Mouse (Mus musculus): ENCODE data around the gene Omd.
"Not testable (repeated sequence)": the region's sequence is repeated elsewhere in the genome, so short reads cannot be mapped to it uniquely, and the experiment has no call there.

The Omd gene

DNA sequence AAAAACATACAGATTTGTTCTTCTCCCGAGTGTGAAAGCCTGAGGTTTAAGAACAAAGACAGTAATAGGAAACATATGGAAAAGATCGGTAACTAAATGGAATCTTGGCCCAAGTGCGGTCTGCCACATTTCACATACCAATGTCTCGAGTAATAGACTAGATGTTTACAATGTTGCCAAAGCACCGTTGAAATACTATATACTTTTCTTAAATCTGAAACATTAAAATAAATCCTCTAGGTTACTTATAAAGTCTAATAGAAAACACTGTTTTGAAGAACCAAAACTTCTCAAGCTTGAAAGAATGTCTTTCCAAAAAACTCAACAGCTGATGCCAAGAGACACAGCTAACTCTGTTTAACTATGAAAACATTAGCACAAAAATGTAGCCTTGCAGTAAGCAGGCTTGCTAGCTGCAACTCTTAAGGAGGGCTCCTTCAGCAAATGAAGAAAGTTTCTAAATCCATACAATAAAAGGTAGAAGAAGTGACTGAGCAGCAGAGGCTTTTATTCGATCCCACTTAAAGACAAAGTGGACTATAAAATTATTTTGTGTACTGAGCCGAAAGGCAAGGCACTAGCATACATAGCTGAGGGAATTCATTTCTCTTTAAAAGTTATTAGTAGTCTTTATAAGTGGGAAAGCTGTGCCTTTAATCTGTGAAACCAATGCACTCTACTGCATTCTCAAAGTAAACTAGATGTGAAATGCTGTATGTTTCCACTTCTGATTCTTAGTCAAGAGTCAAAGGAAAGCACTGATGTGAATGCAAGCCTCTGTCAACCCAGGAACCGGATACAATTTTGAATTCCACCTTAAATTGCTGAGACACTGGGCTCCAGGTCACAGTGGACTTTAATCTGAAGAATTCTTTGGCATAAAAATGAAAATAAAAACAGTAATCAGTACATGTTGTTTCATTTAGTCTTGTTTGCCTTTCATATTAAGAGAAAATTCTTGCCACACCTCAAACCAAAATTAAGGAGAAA, at the start of gene Omd:
Gene Omd, plus strand, starts transcription at position 922 of the 990 bp plus-strand sequence.
- DNase-seq (ENCODE audit: low read depth), result peak; percentile 65

DNA sequence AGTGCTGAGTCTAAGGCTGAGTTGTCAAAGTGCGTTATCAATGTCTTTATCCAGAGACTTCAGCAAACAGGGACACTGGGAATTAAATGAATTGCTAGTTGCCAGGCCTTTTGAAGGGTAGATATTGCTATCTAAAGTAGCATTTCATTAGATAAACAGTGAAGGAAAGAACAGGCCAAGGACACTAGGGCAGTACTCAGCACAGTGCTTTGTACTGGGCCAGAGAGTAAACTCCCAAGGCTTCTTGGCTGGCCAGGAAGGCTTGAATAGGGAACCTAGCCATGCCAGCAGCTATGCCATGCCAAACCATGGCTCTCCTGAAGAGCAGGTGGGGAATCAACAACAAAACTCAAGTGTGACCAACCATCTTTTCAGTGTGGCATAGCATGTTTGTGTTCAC, 45.3 kb upstream of the Omd start:
- no peak for DNase-seq (ENCODE audit: low read depth)

DNA sequence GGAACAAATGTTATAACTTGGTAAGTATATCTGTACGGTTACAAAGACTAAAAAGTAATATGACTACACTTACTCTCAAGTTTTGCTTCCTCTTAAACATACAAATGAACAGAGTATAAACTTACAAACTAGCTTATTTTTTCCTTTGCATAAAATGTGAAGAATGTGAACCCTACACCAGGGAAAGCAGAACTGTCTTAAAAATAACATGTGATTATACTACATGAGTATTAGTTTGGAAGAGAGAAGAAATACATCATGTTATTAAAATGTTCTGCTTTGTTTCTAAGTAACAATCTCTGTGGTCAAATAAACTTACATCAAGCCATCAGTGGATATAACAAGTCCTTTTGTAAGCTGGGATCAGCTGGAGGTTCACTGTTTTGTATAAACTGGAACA, 43.6 kb upstream of the Omd start:
- DNase-seq (ENCODE audit: low read depth), result no peak

DNA sequence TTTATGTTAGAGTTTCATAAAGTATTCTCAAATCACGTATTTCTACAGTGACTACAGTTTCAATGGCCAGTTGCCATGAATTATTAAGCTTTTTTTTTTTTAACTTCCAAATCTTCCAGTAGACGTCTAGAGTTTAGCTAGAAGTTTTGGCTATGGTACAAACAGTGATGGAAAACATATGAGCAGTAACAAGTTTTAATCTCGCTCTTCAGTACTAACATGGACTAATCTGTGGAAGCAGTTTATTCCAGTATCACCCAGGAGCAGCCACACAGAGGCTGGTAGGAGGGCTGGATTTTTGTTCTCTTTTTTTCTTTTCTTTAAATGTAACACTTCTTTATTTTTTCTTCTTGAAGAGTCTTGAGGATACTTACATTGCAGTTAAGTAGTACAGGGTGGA, 38.0 kb upstream of the Omd start, which contains the start of gene Aspn:
Gene Aspn, plus strand, starts transcription at position 165 of the 400 bp plus-strand sequence.
- peak; percentile 66 for DNase-seq (ENCODE audit: low read depth)

DNA sequence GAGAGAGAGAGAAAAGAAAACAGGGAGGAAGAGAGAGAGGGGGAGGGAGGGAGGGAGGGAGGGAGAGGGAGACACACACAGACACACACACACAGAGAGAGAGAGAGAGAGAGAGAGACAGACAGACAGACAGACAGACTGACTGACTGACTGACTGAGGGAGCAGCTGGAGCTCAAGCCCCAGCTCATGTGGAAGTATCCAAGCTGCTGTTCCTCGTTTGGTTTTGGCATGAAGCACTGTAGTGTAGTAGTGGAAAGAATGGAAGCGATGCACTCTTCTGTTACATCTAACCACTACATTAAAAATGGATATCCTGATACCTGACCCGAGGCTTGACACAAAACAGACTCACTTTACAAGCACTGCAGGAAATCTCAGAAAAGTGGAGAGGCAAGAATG, 36.6 kb upstream of the Omd start:
- DNase-seq (ENCODE audit: low read depth), result no peak

DNA sequence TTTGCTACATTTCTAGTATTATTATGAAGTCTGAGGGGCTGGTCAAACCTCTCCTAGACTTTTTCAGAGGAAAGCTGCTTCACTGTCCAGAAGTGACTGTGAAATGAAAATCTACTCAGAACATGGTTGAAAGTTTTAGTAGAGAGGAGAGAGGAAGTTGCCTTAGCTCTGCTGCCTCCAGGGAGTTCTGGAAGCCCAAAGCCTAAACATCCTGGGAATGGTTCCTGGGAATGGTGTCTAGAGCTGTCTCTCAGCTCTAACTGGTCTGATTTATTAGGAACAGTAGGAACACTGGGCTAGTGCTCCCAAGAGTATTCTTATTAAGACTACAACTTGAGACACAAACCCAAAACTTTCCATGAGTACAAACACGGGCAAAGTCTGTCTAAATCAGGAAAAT, 35.7 kb upstream of the Omd start:
- DNase-seq (ENCODE audit: low read depth), result peak; percentile 64

DNA sequence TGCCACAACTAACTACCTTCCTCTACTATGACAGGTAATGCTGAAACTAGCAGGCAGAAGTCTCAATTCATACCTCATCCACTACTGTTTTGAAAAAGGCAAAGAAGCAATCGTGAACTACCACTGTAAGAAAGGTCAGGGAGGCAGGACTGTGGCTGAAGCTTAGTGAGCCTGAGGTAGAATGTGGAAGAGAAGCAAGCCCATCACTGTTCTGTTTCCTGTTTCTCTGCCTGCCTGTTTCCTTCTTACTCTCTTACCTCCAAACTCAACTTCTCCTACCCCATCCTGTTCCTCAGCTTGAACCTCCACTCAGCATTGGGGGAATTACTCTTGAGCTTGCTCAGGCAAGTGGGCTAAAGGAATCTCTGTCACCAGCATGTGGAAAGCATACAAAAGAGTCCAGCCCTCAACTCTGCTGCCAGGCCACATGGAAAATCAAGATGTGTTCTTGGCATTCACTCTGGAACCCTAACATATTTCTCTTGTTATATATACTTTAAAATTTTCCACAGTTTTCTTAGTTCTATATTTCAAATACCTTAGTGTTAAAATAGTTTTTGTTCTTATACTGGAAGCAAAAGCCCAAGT, 34.6 kb upstream of the Omd start:
- DNase-seq (ENCODE audit: low read depth), result no peak

DNA sequence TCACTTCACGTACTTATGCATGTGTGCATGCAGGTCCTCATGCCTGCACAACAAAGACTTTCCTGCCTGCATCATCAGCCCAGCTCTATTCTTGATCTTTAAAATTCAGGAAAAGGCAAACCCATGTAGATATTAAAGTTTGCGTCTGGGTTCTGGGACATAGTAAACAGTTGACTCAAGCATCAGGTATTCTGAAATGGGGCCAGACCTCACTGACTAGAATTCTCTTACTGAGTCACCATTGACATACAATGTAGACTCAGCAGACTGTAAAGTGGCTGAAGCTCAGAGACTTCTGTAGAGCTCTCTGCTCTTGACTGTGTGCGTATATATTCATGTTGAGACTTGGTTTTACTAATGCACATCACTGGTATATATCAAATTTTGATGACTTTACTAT, 32.6 kb upstream of the Omd start:
- DNase-seq (ENCODE audit: low read depth), result peak; percentile 82

DNA sequence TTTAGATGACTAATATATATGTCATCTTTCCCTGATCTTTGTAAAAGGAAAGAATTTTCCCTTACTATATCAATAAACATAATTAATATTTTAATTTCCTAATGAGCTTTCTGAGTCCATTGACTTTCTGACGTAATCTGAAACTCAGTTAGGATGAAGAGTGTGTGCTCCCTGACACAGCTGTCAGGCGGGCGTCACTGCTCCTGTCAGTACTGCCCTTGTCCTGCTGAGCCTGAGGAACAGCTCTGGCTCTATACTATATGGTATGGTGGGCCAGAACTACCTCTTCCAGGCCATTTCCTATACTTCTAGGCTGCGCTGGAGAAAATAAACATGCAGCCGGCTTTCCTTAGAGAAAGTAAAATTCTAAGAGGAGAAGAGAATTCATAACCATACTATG, 27.7 kb upstream of the Omd start:
- DNase-seq (ENCODE audit: low read depth), result no peak

DNA sequence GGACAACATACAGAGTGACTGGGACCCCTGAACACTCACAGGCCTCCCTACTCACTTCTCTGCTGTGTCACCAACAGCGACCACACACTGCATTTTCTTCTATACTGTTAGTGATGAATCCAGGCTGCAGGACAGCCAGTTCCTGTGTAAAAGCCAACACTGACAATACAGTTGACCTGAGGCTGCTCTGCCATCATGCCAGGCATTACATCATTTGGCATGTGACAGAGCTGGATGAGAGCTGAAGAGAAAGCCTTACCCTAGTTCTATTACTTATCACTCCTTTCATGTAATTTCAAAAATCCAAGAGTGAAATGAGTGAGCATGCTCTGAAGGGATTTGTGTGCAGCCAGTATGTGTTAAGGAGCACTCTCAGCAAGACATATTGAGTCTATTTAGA, 26.1 kb upstream of the Omd start:
- no peak for DNase-seq (ENCODE audit: low read depth)

DNA sequence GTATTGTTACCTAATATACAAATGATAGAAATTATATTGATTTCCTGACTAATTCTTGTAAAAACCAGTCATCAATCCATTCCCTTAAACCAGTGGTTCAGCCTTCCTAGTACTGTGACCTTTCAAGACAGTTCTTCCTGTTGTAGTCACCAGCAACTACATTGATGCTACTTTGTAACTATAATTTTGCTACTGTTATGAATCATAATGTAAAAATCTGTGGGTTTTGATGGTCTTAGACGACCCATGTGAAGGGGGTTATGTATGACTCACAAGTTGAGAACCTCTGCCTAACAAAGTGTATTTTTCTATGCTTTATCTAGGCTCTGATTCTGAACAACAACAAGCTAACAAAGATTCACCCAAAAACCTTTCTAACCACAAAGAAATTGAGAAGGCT, 25.3 kb upstream of the Omd start:
- DNase-seq (ENCODE audit: low read depth), result no peak

DNA sequence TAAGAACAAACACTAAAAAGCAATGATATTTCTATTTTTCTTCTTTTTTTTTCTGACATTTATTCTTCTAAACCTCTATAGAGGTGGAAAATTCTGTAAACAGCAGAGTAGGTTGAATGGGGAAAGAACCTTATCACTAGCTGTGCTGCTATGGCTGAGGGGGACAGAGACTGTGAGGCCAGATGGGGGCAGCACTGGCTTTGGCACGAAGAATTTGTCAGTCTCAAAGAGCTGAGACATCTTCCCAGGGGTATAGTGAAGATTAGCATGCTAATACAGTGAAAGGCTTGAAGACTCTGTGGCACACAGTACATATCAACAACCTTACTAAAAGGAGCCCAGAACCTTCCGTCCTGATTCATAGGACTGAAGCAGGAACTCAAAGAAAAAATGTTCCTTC, 23.1 kb upstream of the Omd start:
- no peak for DNase-seq (ENCODE audit: low read depth)

DNA sequence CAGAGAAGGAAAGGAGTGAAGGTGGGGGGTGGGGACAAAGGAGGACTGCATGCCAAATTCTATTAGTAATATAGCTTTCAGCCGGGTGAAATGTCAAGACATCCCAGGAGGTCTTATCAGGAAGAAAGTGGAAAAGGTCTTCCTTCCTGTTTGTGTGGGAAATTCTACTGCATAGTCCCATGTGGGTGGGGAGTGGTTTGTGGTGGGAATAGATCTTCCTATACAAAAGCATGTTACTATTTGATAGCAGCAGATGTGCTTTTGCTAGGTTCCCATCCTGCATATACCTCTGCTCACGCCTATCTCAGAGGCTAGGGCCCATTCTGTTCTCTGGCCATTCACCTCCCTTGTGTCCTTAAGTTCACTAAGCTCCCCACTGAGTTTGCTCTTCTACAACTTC, 21.4 kb upstream of the Omd start:
- DNase-seq (ENCODE audit: low read depth), result no peak

DNA sequence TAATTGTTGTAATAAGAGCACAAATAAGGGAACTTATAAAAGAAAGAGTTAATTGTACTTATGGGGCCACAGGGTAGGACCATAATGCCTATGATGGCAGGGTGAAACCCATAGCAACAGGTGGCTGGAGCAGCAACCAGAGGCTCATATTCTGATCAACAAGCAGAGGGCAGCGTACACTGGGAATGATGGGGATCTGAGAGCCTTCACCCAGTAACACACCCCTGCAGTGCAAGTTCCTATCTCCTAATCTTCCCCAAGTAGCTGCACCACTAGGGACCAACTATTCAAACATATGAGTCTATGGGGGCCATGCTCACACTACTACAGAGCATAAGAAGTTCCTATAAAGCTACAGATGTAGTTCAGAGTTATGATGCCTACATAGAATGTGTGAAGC, 17.9 kb upstream of the Omd start:
- DNase-seq (ENCODE audit: low read depth), result no peak

DNA sequence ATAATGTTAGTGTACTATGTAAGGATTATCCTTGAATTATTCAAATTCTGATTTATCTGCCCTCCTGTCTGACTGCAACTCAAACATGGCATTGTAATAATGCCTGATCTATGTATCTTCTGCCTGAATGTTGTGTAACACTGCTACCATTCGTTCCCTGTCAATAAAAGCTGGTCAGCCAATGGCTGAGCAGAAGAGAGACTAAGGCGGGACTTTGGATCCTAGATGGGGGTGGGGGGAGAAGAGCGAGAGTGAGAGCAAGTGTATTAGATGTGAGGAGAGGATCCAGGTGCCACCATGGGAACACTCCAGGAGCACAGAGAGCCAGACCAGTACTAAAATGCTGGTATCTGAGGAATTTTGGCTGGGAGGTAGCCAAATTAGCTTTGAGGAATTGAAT, 11.9 kb upstream of the Omd start:
- no peak for DNase-seq (ENCODE audit: low read depth)

DNA sequence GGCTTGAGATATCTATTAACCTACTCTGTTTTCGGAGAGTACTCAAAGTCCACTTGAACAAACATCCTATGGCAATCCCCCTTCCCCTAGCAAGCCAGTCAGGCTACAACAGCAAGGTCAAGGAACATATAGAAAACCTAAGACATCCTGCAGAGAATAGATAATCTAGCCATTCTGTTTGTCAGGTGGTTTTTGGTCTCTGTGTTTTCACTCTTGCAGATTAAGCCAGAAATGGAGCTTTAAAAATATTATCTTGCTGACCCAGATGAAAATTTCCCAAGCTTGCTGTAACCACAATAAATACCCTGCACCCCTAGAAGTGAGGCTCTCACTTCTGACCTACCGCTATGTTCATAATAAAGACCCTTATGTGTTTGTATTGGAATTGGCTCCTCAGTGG, 10.8 kb upstream of the Omd start:
- DNase-seq (ENCODE audit: low read depth), result no peak

DNA sequence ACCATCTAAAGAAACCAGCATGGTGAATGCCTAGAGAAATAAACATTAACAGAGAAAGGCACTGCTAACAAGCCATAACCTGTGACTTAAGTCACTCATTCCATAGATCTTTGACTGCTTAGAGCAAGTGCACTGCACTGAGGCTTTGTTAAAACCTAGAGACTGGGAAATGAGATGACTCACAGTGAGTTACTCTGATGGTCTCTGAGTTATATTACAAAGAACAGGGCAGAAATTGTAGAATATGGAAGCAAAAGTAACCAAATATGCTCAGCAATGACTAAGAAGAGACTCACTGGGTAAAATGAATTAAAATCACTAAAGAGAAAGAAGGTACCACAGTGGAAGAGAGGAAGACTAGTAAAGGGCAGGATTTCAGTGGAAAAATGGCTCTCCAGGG, 1.6 kb downstream of the Omd start:
- DNase-seq (ENCODE audit: low read depth), result no peak

DNA sequence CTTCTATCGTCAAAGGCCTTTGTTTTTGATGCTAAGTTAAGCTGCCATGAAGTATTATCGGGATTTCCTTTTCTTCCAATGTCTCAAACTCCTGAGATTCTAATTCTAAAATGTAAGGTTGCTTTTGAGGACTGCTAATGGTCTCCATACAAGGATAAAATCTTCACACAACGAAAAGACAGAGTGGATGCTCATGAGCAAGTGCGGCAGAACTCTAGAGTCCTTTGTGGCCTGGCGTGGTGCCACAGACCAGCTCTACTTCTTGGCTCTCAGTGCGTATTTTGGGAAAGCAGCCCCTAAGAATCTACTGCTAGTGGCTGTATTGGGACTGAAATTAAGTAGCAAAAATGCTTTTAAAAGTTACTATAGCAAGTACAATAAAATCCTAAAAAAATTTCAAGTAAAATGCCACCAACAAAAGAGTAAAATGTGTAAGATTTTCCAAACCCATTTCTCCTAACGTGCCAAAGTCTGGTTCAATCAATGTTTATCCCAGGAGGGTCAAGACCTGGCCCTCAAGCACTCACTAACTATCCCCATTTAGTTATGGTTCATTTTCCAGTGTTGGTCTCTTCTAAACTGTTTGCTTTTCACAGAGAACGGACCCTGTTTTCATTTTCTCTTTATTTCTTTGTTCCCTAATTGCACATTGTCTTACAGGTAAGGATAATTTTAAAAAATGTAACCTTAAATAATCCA, 2.2 kb downstream of the Omd start:
- no peak for DNase-seq (ENCODE audit: low read depth)

DNA sequence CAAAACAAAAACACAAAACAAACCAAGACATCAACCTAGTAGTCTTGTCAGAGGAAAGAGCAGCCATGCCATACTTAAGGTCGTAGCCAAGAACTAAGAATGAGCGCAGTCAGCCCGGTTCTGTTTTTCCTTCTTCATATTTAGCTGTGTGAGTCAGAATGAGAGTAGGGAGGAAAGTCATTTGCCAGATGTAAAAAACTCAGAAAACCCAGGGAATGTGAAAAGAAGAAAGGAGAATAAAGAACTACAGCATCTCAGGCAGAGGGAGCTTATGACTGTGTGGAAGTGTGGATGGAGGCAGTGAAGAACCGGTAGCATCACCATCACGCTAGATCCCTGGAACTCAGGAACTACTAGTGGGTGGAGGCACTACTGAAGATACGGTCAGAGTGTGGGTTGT, 3.8 kb downstream of the Omd start:
- DNase-seq (ENCODE audit: low read depth), result no peak

DNA sequence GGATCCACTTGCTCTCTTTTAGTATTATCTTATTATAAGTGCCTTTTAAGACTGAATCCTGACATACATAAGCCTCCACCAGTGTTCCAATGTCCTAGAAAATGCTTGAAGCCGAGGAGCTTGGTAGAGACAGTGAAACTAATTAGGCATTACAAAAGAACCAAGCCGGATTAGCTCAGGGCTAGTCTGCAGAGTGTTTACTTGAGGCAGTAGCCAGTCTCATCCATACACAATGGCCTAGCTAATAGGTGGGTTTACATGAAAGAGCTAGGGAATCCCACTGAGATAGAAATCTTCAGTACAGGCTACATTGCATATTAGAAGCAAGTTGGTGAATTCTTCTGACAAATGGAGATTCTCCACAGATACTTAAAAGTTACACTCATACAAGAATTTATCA, 20.3 kb downstream of the Omd start:
- not testable (repeated sequence) for DNase-seq (ENCODE audit: low read depth)

DNA sequence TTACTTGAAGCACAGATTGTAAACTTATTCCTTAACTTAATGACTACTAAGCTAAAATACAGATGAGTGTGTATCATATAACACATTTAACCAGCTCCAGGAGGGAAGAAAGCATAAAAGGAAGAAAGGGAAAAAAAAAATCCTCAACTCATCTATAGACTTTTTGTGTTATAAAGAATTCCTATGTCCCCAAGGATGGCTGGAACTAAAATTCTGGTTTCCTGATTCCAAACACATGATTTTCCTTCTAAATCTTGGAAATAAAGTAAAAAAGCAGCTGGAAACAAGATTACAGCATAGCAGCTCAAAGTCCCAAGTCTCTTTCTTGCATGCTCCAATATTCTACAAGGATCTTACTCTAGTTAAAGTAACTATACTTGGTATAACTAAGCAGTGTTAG, 21.3 kb downstream of the Omd start:
- no peak for DNase-seq (ENCODE audit: low read depth)

DNA sequence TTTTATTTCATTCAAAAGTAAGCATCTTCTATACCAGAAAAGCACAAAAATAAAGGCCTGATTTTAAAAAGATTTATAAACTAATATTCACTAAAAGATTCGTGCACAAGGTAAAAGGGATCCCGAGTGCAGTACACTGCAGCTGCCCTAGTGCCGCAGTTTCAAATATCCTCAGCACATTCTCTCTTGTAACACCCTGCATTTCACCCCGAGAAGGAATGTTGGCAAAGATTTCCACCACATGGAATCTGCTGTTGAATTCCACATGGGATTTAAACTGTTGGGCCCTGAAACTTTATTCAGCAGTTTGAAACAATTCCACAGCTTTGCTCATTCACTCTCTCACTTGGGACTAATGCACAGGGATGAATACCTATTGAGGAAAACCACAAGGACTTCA, 25.5 kb downstream of the Omd start, which contains the start of gene Ogn:
Gene Ogn, plus strand, starts transcription at position 333 of the 400 bp plus-strand sequence.
- no peak for DNase-seq (ENCODE audit: low read depth)

Data from fibroblast of lung, adult 2 months (primary cell).